Mouse (Mus musculus) MEL (cell line): ENCODE measurements around the gene Epha10.

Experiments used
- CHD1 ChIP-seq: IDR thresholded peaks from 2 replicates; pipeline ENCODE4 v1.6.1; 2012; ENCODE audit warnings: low read depth, mild to moderate bottlenecking, inconsistent platforms, low read length, improper control_type of control experiment
- CTCF ChIP-seq, 3 experiments: IDR thresholded peaks in 2 of 3; conservative IDR thresholded peaks in 1 of 3; 2 replicates each; pipeline ENCODE4 v1.5.1; 2011 to 2012; ENCODE audit warnings: low read length in 3 of 3, low read depth in 2 of 3, mild to moderate bottlenecking in 2 of 3, improper control_type of control experiment in 1 of 3, inconsistent platforms in 1 of 3, mixed read lengths in 1 of 3, moderate library complexity in 1 of 3; ENCODE audit not compliant: control insufficient read depth in 1 of 3, insufficient read depth in 1 of 3, poor library complexity in 1 of 3, severe bottlenecking in 1 of 3
- TBP ChIP-seq: IDR thresholded peaks from 2 replicates; pipeline ENCODE4 v1.8.0; 2011; ENCODE audit warnings: low read depth, low read length, improper control_type of control experiment

GRCm38 (mm10) chr4:124953546-124953945, 72.8 kb downstream of the Epha10 start:
- TF ChIP-seq CTCF (IDR thresholded peaks at IDR 0.05 in 2 of 3, conservative IDR thresholded peaks at IDR 0.05 in 1 of 3; ENCODE audit: control insufficient read depth in 1 of 3, insufficient read depth in 1 of 3, low read depth in 2 of 3, low read length in 3 of 3, poor library complexity in 1 of 3, severe bottlenecking in 1 of 3): no peak
- TF ChIP-seq CHD1: no peak
- no peak for TF ChIP-seq TBP
